Mouse (Mus musculus): ENCODE measurements around the gene Hils1.

Gene Hils1

GRCm38 (mm10) chr11:94967419-94967818 lies at the start of gene Hils1:
Gene Hils1, plus strand, starts transcription at chr11:94967593.
- DNase-seq (ENCODE audit: low read depth), result no peak

GRCm38 (mm10) chr11:94917717-94918116 lies 49.7 kb upstream of the Hils1 start:
- DNase-seq (ENCODE audit: low read depth), result no peak

- DNase-seq (ENCODE audit: low read depth), result no peak
These were observed 46.4 kb upstream of the Hils1 start for GRCm38 (mm10) chr11:94920996-94921401.

- no peak for DNase-seq (ENCODE audit: low read depth)
These were observed 42.4 kb upstream of the Hils1 start for GRCm38 (mm10) chr11:94924977-94925376.

- no peak for DNase-seq (ENCODE audit: low read depth)
These were observed 41.0 kb upstream of the Hils1 start for GRCm38 (mm10) chr11:94926431-94926830.

- DNase-seq (ENCODE audit: low read depth), result no peak
These were observed 39.6 kb upstream of the Hils1 start for GRCm38 (mm10) chr11:94927771-94928291.

GRCm38 (mm10) chr11:94928820-94929219 lies 38.6 kb upstream of the Hils1 start:
- no peak for DNase-seq (ENCODE audit: low read depth)

- DNase-seq (ENCODE audit: low read depth), result no peak
These were observed 37.8 kb upstream of the Hils1 start for GRCm38 (mm10) chr11:94929599-94929998.

GRCm38 (mm10) chr11:94930151-94930550 lies 37.2 kb upstream of the Hils1 start:
- no peak for DNase-seq (ENCODE audit: low read depth)

GRCm38 (mm10) chr11:94933584-94933983 lies 33.8 kb upstream of the Hils1 start:
- no peak for DNase-seq (ENCODE audit: low read depth)

- DNase-seq (ENCODE audit: low read depth), result no peak
These were observed 32.9 kb upstream of the Hils1 start for GRCm38 (mm10) chr11:94934526-94934925.

GRCm38 (mm10) chr11:94936045-94936444 lies 31.3 kb upstream of the Hils1 start, which contains the start of gene Col1a1:
Gene Col1a1, plus strand, starts transcription at chr11:94936224.
- no peak for DNase-seq (ENCODE audit: low read depth)

- peak; percentile 92 for DNase-seq (ENCODE audit: low read depth)
These were observed 30.5 kb upstream of the Hils1 start for GRCm38 (mm10) chr11:94936851-94937295.

GRCm38 (mm10) chr11:94937335-94937781 lies 30.0 kb upstream of the Hils1 start:
- no peak for DNase-seq (ENCODE audit: low read depth)

GRCm38 (mm10) chr11:94937787-94938186 lies 29.6 kb upstream of the Hils1 start:
- DNase-seq (ENCODE audit: low read depth), result peak; percentile 39

- DNase-seq (ENCODE audit: low read depth), result no peak
These were observed 29.1 kb upstream of the Hils1 start for GRCm38 (mm10) chr11:94938296-94938695.

GRCm38 (mm10) chr11:94939280-94939679 lies 28.1 kb upstream of the Hils1 start:
- DNase-seq (ENCODE audit: low read depth), result peak; percentile 77

- DNase-seq (ENCODE audit: low read depth), result no peak
These were observed 26.3 kb upstream of the Hils1 start for GRCm38 (mm10) chr11:94941121-94941520.

- no peak for DNase-seq (ENCODE audit: low read depth)
These were observed 25.6 kb upstream of the Hils1 start for GRCm38 (mm10) chr11:94941776-94942175.

- DNase-seq (ENCODE audit: low read depth), result peak; percentile 72
These were observed 24.9 kb upstream of the Hils1 start for GRCm38 (mm10) chr11:94942282-94943023.

- DNase-seq (ENCODE audit: low read depth), result no peak
These were observed 24.3 kb upstream of the Hils1 start for GRCm38 (mm10) chr11:94943054-94943453.

GRCm38 (mm10) chr11:94944295-94944694 lies 23.1 kb upstream of the Hils1 start:
- no peak for DNase-seq (ENCODE audit: low read depth)

GRCm38 (mm10) chr11:94945236-94945635 lies 22.2 kb upstream of the Hils1 start:
- no peak for DNase-seq (ENCODE audit: low read depth)

GRCm38 (mm10) chr11:94952169-94952568 lies 15.2 kb upstream of the Hils1 start:
- DNase-seq (ENCODE audit: low read depth), result no peak
